Mouse (Mus musculus): ENCODE data around the gene Olfr112. TPM values are rescaled to one million over a fixed set of nuclear protein-coding genes. Genes with fewer than 3 reads are reported as not detected.

Gene Olfr112
- polyA plus RNA-seq, 1 experiment from 2014 or later: not detected

Other genes starting within 250 kb of the Olfr112 start
- not detected in 2 replicates for gene Olfr103, start 229.8 kb downstream of the Olfr112 start, polyA plus RNA-seq (2015; fragmentation: Nextera tagmentation; extraction: Ambion mirVana)
- not detected in 2 replicates for gene Olfr104-ps, start 209.9 kb downstream of the Olfr112 start, polyA plus RNA-seq (2015; fragmentation: Nextera tagmentation; extraction: Ambion mirVana)
- gene Olfr105-ps, start 190.4 kb downstream of the Olfr112 start, polyA plus RNA-seq (2015; fragmentation: Nextera tagmentation; extraction: Ambion mirVana): not detected in 2 replicates
- gene Olfr106-ps, start 179.1 kb downstream of the Olfr112 start, polyA plus RNA-seq (2015; fragmentation: Nextera tagmentation; extraction: Ambion mirVana): not detected in 2 replicates
- 0.04 TPM in 1 of 2 replicates, not detected in the other for gene Olfr107, start 170.2 kb downstream of the Olfr112 start, polyA plus RNA-seq (2015; fragmentation: Nextera tagmentation; extraction: Ambion mirVana)
- gene Olfr108, start 124.0 kb downstream of the Olfr112 start, polyA plus RNA-seq (2015; fragmentation: Nextera tagmentation; extraction: Ambion mirVana): not detected in 2 replicates
- gene Olfr109, start 110.5 kb downstream of the Olfr112 start, polyA plus RNA-seq (2015; fragmentation: Nextera tagmentation; extraction: Ambion mirVana): not detected in 2 replicates
- not detected in 2 replicates for gene H2-M2, start 85.9 kb downstream of the Olfr112 start, polyA plus RNA-seq (2015; fragmentation: Nextera tagmentation; extraction: Ambion mirVana)
- gene Olfr110, start 77.0 kb downstream of the Olfr112 start, polyA plus RNA-seq (2015; fragmentation: Nextera tagmentation; extraction: Ambion mirVana): not detected in 2 replicates
- gene Olfr111, start 61.4 kb downstream of the Olfr112 start, polyA plus RNA-seq (2015; fragmentation: Nextera tagmentation; extraction: Ambion mirVana): not detected in 2 replicates
- gene Olfr113, start 8.2 kb upstream of the Olfr112 start, polyA plus RNA-seq (2015; fragmentation: Nextera tagmentation; extraction: Ambion mirVana): not detected in 2 replicates
- gene Olfr114, start 23.3 kb upstream of the Olfr112 start, polyA plus RNA-seq (2015; fragmentation: Nextera tagmentation; extraction: Ambion mirVana): not detected in 2 replicates
- gene Olfr115, start 57.7 kb upstream of the Olfr112 start, polyA plus RNA-seq (2015; fragmentation: Nextera tagmentation; extraction: Ambion mirVana): not detected in 2 replicates
- not detected in 2 replicates for gene Olfr116, start 57.7 kb upstream of the Olfr112 start, polyA plus RNA-seq (2015; fragmentation: Nextera tagmentation; extraction: Ambion mirVana)
- not detected in 2 replicates for gene Olfr117, start 94.3 kb upstream of the Olfr112 start, polyA plus RNA-seq (2015; fragmentation: Nextera tagmentation; extraction: Ambion mirVana)
- not detected in 2 replicates for gene Olfr118, start 97.5 kb upstream of the Olfr112 start, polyA plus RNA-seq (2015; fragmentation: Nextera tagmentation; extraction: Ambion mirVana)
- not detected in 2 replicates for gene Olfr119, start 127.1 kb upstream of the Olfr112 start, polyA plus RNA-seq (2015; fragmentation: Nextera tagmentation; extraction: Ambion mirVana)
- gene Olfr120, start 152.4 kb upstream of the Olfr112 start, polyA plus RNA-seq (2015; fragmentation: Nextera tagmentation; extraction: Ambion mirVana): not detected in 2 replicates
- not detected in 2 replicates for gene Olfr121, start 179.4 kb upstream of the Olfr112 start, polyA plus RNA-seq (2015; fragmentation: Nextera tagmentation; extraction: Ambion mirVana)
- not detected in 2 replicates for gene Olfr122, start 199.2 kb upstream of the Olfr112 start, polyA plus RNA-seq (2015; fragmentation: Nextera tagmentation; extraction: Ambion mirVana)
- gene Olfr123, start 224.1 kb upstream of the Olfr112 start, polyA plus RNA-seq (2015; fragmentation: Nextera tagmentation; extraction: Ambion mirVana): not detected in 2 replicates
- not detected in 2 replicates for gene Olfr124, start 230.4 kb upstream of the Olfr112 start, polyA plus RNA-seq (2015; fragmentation: Nextera tagmentation; extraction: Ambion mirVana)

Data from limb, embryonic 13.5 days (tissue).